Mouse (Mus musculus): ENCODE measurements around the gene Hsd17b13. TPM values are rescaled to one million over a fixed set of nuclear protein-coding genes. Genes with fewer than 3 reads are reported as not detected.
"Not testable (repeated sequence)": the region's sequence is repeated elsewhere in the genome, so short reads cannot be mapped to it uniquely, and the experiment has no call there.

Hsd17b13 gene
- polyA plus RNA-seq (2015; fragmentation: Nextera tagmentation; extraction: Ambion mirVana): 0.11 TPM in 1 of 2 replicates, not detected in the other

GRCm38 (mm10) chr5:103977297-103977696 lies at the start of gene Hsd17b13:
Gene Hsd17b13, minus strand, starts transcription at chr5:103977410.
- Histone ChIP-seq H3K27me3 (ENCODE audit: control insufficient read depth, insufficient read depth, low read length) (no peaks in the 10 kb centered on the region), H3K27ac (ENCODE audit: low read length) (no peak within 1 kb of the TSS), H3K9me3 (replicated peaks; ENCODE audit: control insufficient read depth, low read length) (no peaks in the 10 kb centered on the region), H3K36me3 (ENCODE audit: control insufficient read depth, insufficient read depth) (no peaks in the 10 kb centered on the region), H3K4me1 (ENCODE audit: control insufficient read depth, insufficient read depth, low read length) (no peaks in the 10 kb centered on the region), H3K4me3 (ENCODE audit: low read length) (no peak within 1 kb of the TSS), H3K9ac (ENCODE audit: low read length) (no peak within 1 kb of the TSS), H3K4me2 (ENCODE audit: low read depth, low read length) (no peak within 1 kb of the TSS)
- no peak for ATAC-seq (replicated peaks; ENCODE audit: extremely low read depth, insufficient read depth, low FRiP score)
- 61% methylated on average over 4 of the region's 4 CpGs for WGBS

- Histone ChIP-seq H3K4me3 (ENCODE audit: low read length) (no peak overlapping the region; the same call in 1 of the 2 replicates), H3K27me3 (ENCODE audit: control insufficient read depth, insufficient read depth, low read length) (no peaks in the 10 kb centered on the region), H3K9ac (ENCODE audit: low read length) (peak overlapping the region; percentile 52), H3K4me2 (ENCODE audit: low read depth, low read length) (peak overlapping the region; percentile 42), H3K36me3 (ENCODE audit: control insufficient read depth, insufficient read depth) (no peaks in the 10 kb centered on the region), H3K27ac (ENCODE audit: low read length) (no peak overlapping the region), H3K4me1 (ENCODE audit: control insufficient read depth, insufficient read depth, low read length) (peaks cover 20% of the 10 kb centered on the region), H3K9me3 (replicated peaks; ENCODE audit: control insufficient read depth, low read length) (no peaks in the 10 kb centered on the region)
- WGBS: 41% methylated on average over 17 of the region's 17 CpGs
- ATAC-seq (replicated peaks; ENCODE audit: extremely low read depth, insufficient read depth, low FRiP score): no peak
These were observed 48.1 kb upstream of the Hsd17b13 start for GRCm38 (mm10) chr5:104025245-104025854.

- Histone ChIP-seq H3K4me3 (ENCODE audit: low read length) (no peak overlapping the region), H3K9ac (ENCODE audit: low read length) (no peak overlapping the region)
- 52% methylated on average over 11 of the region's 11 CpGs for WGBS
These were observed 47.6 kb upstream of the Hsd17b13 start for GRCm38 (mm10) chr5:104024762-104025161.

GRCm38 (mm10) chr5:104024193-104024592 lies 47.0 kb upstream of the Hsd17b13 start:
- not testable (repeated sequence) for H3K27me3 ChIP-seq (ENCODE audit: control insufficient read depth, insufficient read depth, low read length); H3K9me3 ChIP-seq (replicated peaks; ENCODE audit: control insufficient read depth, low read length); H3K9ac ChIP-seq (ENCODE audit: low read length); H3K4me3 ChIP-seq (ENCODE audit: low read length); H3K27ac ChIP-seq (ENCODE audit: low read length); H3K4me2 ChIP-seq (ENCODE audit: low read depth, low read length); ATAC-seq (replicated peaks; ENCODE audit: extremely low read depth, insufficient read depth, low FRiP score); H3K36me3 ChIP-seq (ENCODE audit: control insufficient read depth, insufficient read depth)
- H3K4me1 ChIP-seq (ENCODE audit: control insufficient read depth, insufficient read depth, low read length): peaks cover 28% of the 10 kb centered on the region
- 82% methylated on average over 5 of the region's 5 CpGs for WGBS

More at GRCm38 (mm10) chr5:104024762-104025161, 47.6 kb upstream of the Hsd17b13 start:
- Histone ChIP-seq H3K9me3 (replicated peaks; ENCODE audit: control insufficient read depth, low read length) (no peaks in the 10 kb centered on the region), H3K27me3 (ENCODE audit: control insufficient read depth, insufficient read depth, low read length) (no peaks in the 10 kb centered on the region), H3K36me3 (ENCODE audit: control insufficient read depth, insufficient read depth) (no peaks in the 10 kb centered on the region), H3K4me1 (ENCODE audit: control insufficient read depth, insufficient read depth, low read length) (peaks cover 25% of the 10 kb centered on the region), H3K27ac (ENCODE audit: low read length) (no peak overlapping the region), H3K4me2 (ENCODE audit: low read depth, low read length) (peak overlapping the region; percentile 42)
- ATAC-seq (replicated peaks; ENCODE audit: extremely low read depth, insufficient read depth, low FRiP score): no peak

- 67% methylated on average over 8 of the region's 8 CpGs for WGBS
- no peak overlapping the region for H3K27ac ChIP-seq (ENCODE audit: low read length)
- H3K27me3 ChIP-seq (ENCODE audit: control insufficient read depth, insufficient read depth, low read length): no peaks in the 10 kb centered on the region
- H3K36me3 ChIP-seq (ENCODE audit: control insufficient read depth, insufficient read depth): no peaks in the 10 kb centered on the region
- no peak overlapping the region for H3K9ac ChIP-seq (ENCODE audit: low read length)
- H3K4me2 ChIP-seq (ENCODE audit: low read depth, low read length): no peak overlapping the region
- peaks cover 28% of the 10 kb centered on the region for H3K4me1 ChIP-seq (ENCODE audit: control insufficient read depth, insufficient read depth, low read length)
- no peaks in the 10 kb centered on the region for H3K9me3 ChIP-seq (replicated peaks; ENCODE audit: control insufficient read depth, low read length)
- ATAC-seq (replicated peaks; ENCODE audit: extremely low read depth, insufficient read depth, low FRiP score): no peak
- no peak overlapping the region for H3K4me3 ChIP-seq (ENCODE audit: low read length)
These were observed 46.2 kb upstream of the Hsd17b13 start for GRCm38 (mm10) chr5:104023289-104024020.

GRCm38 (mm10) chr5:104022558-104022957 lies 45.3 kb upstream of the Hsd17b13 start:
- Histone ChIP-seq H3K36me3 (ENCODE audit: control insufficient read depth, insufficient read depth) (peaks cover 6% of the 10 kb centered on the region; the same call in 1 of the 2 replicates), H3K27ac (ENCODE audit: low read length) (peak overlapping the region; percentile 87), H3K4me1 (ENCODE audit: control insufficient read depth, insufficient read depth, low read length) (peaks cover 28% of the 10 kb centered on the region), H3K4me2 (ENCODE audit: low read depth, low read length) (peak overlapping the region; percentile 70), H3K9me3 (replicated peaks; ENCODE audit: control insufficient read depth, low read length) (no peaks in the 10 kb centered on the region), H3K4me3 (ENCODE audit: low read length) (peak overlapping the region; percentile 71), H3K9ac (ENCODE audit: low read length) (peak overlapping the region; percentile 77; the same call in 1 of the 2 replicates), H3K27me3 (ENCODE audit: control insufficient read depth, insufficient read depth, low read length) (no peaks in the 10 kb centered on the region)
- WGBS: 49% methylated on average over 5 of the region's 5 CpGs
- ATAC-seq (replicated peaks; ENCODE audit: extremely low read depth, insufficient read depth, low FRiP score): no peak

- peaks cover 12% of the 10 kb centered on the region for H3K36me3 ChIP-seq (ENCODE audit: control insufficient read depth, insufficient read depth)
- under 1% methylated on average over 31 of the region's 31 CpGs for WGBS
- peak within 1 kb of the TSS; percentile 70 for H3K4me2 ChIP-seq (ENCODE audit: low read depth, low read length)
- H3K27ac ChIP-seq (ENCODE audit: low read length): peak within 1 kb of the TSS; percentile 87
- ATAC-seq (replicated peaks; ENCODE audit: extremely low read depth, insufficient read depth, low FRiP score): peak; percentile 91
- peaks cover 28% of the 10 kb centered on the region for H3K4me1 ChIP-seq (ENCODE audit: control insufficient read depth, insufficient read depth, low read length)
- H3K9ac ChIP-seq (ENCODE audit: low read length): peak within 1 kb of the TSS; percentile 77
- H3K9me3 ChIP-seq (replicated peaks; ENCODE audit: control insufficient read depth, low read length): no peaks in the 10 kb centered on the region
- H3K4me3 ChIP-seq (ENCODE audit: low read length): peak within 1 kb of the TSS; percentile 71
- no peaks in the 10 kb centered on the region for H3K27me3 ChIP-seq (ENCODE audit: control insufficient read depth, insufficient read depth, low read length)
These were observed 44.6 kb upstream of the Hsd17b13 start, which contains the start of gene Hsd17b11 for GRCm38 (mm10) chr5:104021597-104022378. Gene Hsd17b11, minus strand, starts transcription at chr5:104021919.

- ATAC-seq (replicated peaks; ENCODE audit: extremely low read depth, insufficient read depth, low FRiP score): no peak
- H3K4me3 ChIP-seq (ENCODE audit: low read length): no peak overlapping the region
- H3K4me2 ChIP-seq (ENCODE audit: low read depth, low read length): no peak overlapping the region
- no peak overlapping the region for H3K27ac ChIP-seq (ENCODE audit: low read length)
- peaks cover 15% of the 10 kb centered on the region for H3K36me3 ChIP-seq (ENCODE audit: control insufficient read depth, insufficient read depth)
- H3K27me3 ChIP-seq (ENCODE audit: control insufficient read depth, insufficient read depth, low read length): no peaks in the 10 kb centered on the region
- no peaks in the 10 kb centered on the region for H3K9me3 ChIP-seq (replicated peaks; ENCODE audit: control insufficient read depth, low read length)
- H3K4me1 ChIP-seq (ENCODE audit: control insufficient read depth, insufficient read depth, low read length): no peaks in the 10 kb centered on the region
- no peak overlapping the region for H3K9ac ChIP-seq (ENCODE audit: low read length)
These were observed 34.2 kb upstream of the Hsd17b13 start for GRCm38 (mm10) chr5:104011419-104011818.
